Mouse (Mus musculus): ENCODE results near the gene Eef2kmt.

DNA sequence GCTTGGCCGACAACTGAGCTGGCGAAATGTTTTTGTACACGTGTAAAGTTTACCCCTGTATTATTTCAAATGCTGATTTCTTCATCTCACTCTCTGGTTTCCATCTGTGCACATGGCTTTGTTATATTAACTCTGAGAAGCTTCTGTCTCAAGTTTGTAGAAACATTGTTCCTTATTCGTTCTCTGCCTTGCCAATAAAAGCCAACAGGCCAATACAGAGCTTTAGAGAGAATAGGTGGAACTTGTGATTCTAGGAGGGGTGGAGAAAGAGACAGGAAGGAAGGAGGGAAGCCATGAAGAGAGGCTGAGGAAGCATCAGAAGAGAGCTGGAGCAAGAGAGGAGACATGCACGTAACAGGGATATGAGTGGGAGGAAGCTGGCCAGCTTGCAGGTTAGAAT lies 49.7 kb downstream of the Eef2kmt start:
- no peak for TF ChIP-seq CTCF (IDR thresholded peaks at IDR 0.05)
- no peak for TF ChIP-seq EP300 (IDR thresholded peaks at IDR 0.05)

Measured in lung, postnatal 0 days (tissue).